Mouse (Mus musculus): ENCODE measurements around the gene Krtcap2.

Krtcap2 gene

DNA sequence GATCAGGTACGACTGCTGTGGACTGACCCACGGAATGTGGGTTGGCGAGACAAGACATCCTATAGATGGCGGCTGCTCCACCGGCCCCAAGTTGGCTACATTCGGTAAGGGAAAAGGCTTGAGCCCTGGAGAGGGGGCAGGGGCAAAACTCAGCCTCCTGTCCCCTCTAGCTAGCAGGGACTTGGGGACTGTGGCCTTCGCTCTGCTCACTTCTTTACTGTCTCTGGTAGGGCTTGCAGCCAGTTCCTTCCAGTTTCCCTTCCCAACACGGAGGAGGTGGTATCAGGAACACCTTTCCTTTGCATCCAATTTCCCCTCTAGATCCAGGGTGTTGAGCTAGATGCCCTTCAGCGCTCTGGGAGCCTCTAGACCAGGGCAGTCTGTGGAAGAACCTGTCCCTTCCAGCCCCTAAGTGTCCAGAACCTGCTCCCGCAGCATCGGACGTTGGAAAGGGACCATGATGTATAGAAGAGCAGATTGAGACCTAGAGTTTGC is 20.4 kb upstream of the Krtcap2 start:
- in situ Hi-C loops (cut with MboI, MseI), result no loop called here

DNA sequence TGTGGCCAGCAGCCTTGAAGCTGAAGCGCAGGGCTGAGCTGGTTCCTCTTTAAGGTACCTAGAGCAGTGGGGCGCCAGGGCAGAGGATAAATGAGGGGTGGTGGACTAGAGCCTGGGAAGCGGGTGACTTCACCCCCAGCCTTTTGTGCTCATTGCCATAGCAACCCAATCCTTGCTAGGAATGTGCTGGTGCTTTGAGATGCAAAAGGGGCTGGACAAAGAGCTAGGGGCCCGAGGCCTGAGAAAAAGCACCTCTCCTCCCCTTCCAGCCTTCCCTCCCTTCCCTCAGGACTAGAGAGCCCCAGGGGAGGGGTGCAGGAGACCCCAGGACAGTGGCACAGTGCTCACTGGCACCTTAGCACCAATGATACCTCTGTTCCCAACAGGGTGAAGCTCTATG is 19.8 kb upstream of the Krtcap2 start:
- in situ Hi-C loops (cut with MboI, MseI), result no loop called here

GRCm38 (mm10) chr3:89226361-89226760 is 19.4 kb upstream of the Krtcap2 start:
- in situ Hi-C loops (cut with MboI, MseI), result no loop called here

GRCm38 (mm10) chr3:89226900-89227299 is 18.9 kb upstream of the Krtcap2 start, which contains the start of gene Mtx1:
TSS of gene Mtx1 (minus strand) at chr3:89227088.
- in situ Hi-C loops (cut with MboI, MseI), result no loop called here

DNA sequence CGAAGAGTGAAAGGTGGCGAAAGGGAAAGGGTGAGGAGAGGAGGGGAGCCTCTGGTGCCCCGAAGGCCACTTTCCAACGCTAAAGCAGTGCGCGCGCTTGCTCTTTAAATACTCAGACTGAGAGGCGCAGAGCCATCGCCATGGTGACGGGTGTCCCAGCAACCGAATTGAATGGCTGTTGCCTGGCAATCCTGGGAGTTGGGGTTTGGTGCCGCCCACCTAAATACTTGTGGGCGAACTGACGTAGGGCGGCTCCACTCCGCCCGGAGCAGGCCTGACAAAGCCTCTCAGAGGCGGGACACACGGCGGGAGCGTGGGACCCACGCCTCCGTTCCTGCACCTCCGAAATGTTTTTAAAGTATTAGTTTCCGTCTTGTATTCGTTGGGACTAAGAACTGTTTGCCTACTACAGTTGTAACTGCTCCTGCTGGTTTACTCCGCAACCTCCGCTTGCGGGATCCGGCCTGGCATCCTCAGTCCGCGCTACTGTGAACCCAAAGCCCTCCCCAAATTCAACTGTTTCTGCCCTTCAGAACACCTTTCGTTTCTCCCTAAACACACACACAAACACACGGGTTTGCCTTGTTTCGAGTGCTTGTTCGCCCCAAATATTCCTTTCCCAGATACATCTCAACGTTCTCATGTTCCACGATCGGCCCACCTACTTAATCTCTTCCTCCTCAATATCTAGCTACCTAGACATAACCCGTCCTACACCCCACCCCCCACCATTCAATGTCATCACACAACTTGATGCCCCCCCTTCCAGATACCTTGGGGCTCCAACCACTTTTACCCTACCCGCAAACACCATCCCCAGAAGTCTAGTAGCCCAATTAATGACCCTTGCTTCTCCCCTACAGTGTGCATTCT is 18.2 kb upstream of the Krtcap2 start:
- in situ Hi-C loops (cut with MboI, MseI), result no loop called here

DNA sequence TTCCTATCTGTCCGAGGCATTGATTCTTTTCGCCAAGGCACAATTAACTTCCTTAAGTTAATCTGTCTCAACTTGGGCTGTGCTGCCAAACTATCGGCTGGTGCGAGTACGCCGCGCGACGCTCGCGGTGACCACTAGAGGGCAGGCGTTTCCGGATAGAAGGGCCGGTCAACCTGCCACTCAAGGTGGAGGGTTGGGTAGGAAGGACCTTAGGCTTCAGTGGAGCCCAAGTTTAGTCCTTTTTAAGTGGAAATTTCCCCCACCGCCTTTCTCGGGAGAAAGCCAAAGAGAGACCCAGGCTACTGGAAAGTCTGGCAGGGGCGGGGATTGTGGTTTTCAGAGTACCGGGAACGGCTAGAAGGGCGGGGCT is 17.6 kb upstream of the Krtcap2 start:
- in situ Hi-C loops (cut with MboI, MseI), result no loop called here

GRCm38 (mm10) chr3:89228836-89229235 is 16.9 kb upstream of the Krtcap2 start, which contains the start of gene Muc1:
TSS of gene Muc1 (plus strand) at chr3:89229057.
- in situ Hi-C loops (cut with MboI, MseI), result no loop called here

- in situ Hi-C loops (cut with MboI, MseI), result no loop called here
These were observed 16.5 kb upstream of the Krtcap2 start for GRCm38 (mm10) chr3:89229276-89229675.

- in situ Hi-C loops (cut with MboI, MseI), result no loop called here
These were observed 15.2 kb upstream of the Krtcap2 start for GRCm38 (mm10) chr3:89230561-89230960.

GRCm38 (mm10) chr3:89231345-89231744 is 14.4 kb upstream of the Krtcap2 start:
- in situ Hi-C loops (cut with MboI, MseI), result no loop called here

- in situ Hi-C loops (cut with MboI, MseI), result no loop called here
These were observed 13.9 kb upstream of the Krtcap2 start for GRCm38 (mm10) chr3:89231772-89232275.

- in situ Hi-C loops (cut with MboI, MseI), result no loop called here
These were observed 13.2 kb upstream of the Krtcap2 start for GRCm38 (mm10) chr3:89232614-89233013.

GRCm38 (mm10) chr3:89233562-89234110 is 12.1 kb upstream of the Krtcap2 start:
- in situ Hi-C loops (cut with MboI, MseI), result no loop called here

DNA sequence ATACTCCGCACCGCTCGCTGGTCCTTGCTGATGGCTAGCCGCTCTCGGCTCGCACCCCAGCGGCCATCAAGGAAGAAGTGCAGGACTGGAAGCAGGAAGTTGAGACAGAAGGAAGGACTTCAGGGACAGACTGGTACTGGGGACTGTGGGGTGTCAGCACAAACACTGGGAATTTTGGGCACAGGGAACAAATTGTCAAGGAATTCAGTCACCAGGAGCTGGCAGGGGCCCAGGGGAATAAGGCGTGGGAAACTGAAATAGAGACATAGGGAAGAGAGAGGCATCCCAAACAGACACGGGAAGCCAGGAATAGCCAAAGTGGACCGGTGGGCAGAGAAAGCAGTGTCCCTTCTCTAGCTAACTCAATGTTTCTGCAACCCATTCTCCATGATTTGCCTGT is 9.2 kb upstream of the Krtcap2 start:
- in situ Hi-C loops (cut with MboI, MseI), result no loop called here

DNA sequence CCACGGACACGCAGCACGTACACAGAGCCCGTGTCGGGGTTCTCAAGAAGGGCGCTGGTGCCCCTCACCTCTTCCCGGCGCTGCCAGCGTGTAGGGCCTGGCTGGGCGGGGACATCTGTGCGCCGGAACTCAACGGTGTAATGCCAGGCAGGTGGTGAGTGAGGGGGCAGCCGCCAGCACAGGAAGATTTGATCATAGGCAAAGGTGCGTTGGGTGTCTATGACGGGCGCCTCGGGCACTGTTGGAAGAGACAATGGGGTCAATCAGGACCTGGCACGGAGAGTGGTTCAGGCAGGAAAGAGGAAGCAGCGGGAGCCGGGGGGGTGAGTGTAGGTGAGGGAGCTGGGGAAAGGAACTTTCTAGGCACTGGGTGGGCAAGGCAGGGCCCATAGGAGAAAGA is 8.1 kb upstream of the Krtcap2 start:
- in situ Hi-C loops (cut with MboI, MseI), result no loop called here

- in situ Hi-C loops (cut with MboI, MseI), result no loop called here
These were observed 7.3 kb upstream of the Krtcap2 start for GRCm38 (mm10) chr3:89238494-89238893.

- in situ Hi-C loops (cut with MboI, MseI), result no loop called here
These were observed 3.4 kb upstream of the Krtcap2 start for GRCm38 (mm10) chr3:89242331-89242895.

DNA sequence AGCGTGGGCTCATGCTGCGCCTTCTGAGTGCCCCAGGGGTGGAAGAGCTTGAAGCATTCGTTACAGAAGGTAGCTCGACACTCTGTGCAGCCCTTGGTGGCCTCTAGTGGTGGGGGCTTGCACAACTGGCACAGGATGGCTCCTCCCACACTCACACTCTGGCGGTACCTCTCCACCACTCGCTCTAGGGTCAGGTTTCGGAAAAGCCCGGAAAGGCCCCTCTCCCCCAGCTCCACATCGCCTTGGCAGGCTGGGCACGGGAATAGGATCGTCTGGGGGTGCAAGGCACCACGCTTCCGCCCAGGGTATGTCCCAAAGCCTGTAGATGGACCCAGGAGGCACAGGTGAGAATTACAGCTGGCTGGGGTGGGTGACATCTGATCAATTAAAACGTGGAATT is 2.2 kb upstream of the Krtcap2 start:
- in situ Hi-C loops (cut with MboI, MseI), result no loop called here

DNA sequence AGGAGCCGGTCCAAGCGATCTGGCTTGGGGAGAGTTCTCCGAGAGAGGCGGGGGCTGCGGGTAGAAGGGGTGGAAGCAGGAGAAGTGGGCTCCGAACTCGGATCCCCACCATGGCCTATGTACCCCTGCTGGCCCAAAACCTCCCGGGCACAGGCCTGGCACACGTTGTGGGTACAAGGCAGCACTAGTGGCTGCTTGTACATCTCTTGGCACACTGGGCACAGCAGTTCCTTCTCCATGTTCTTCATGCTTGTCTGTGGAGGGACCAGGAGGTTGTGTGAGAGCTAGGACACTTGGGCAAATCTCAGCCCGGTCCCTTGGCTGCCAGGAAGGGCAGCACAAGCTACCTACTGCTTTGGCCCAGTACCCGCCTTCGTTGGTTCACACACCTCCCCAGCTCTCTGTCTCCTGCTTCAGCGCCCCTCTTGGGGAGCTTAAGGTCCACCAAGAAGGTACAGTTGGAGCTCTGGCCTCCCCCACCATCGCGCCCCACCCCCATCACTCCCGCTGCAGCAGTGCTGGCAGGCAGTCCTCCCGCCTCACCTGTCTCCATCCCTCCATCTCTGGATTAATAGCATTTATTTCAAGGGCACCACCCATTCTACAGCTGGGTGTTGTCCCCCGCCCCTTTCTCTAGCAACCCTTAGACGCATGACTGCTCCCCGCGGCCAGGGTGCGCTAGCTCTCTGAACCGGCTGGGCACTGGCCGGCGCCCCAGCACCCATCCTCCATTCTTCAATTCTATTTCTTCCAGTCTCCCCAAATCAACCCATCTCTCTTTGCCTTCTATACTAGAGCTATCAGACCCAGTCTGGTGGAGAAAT is 1.4 kb upstream of the Krtcap2 start:
- in situ Hi-C loops (cut with MboI, MseI), result no loop called here

DNA sequence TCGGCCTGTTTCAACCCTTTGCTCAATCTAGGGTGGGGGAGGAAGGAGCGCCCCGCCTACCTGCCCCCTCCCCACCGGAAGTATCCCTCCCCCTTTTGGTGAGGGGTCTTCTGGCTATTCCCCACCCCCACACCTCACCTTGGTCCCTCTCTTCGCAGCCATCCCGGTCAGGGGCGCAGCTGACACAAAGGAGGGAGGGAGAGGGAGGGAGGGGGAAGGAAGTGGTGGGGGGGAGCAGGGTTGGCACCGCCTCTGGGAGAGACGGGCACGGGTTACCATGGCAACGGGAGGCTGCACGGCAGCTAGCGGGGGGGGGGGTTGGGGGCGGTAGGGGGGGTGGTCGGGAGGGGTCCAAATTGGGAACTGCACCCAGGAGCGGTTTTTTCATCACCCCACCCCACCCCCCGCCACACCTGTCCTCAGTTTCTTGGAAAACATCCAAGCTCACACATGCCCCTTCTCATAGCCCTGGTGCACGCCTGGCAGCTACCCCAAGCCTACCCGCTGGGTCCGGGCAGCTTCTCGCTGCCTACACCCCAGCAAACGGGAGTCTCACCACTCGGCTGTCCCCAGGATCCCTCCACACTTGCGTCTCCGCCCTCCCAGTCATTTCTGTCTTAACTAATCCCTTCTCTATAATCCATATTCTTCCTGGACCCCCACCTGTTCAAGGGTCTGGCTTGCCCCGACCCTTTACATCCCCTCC is 631 bp upstream of the Krtcap2 start:
- in situ Hi-C loops (cut with MboI, MseI), result loop anchor here (5.0 kb wide), 1 partner anchor 37 kb away; the partner anchor contains the start of gene Efna1

Data from T-helper 1 cell (primary cell).